Mouse (Mus musculus) liver, embryonic 11.5 days (tissue): ENCODE measurements around the gene Rbl2. TPM values are rescaled to one million over a fixed set of nuclear protein-coding genes. Genes with fewer than 3 reads are reported as not detected.

ENCODE experiments used
- ATAC-seq: fragments of 200-750 bp; cut with Nextera tagmentation; replicated peaks from 2 replicates; pipeline ENCODE4 v1.8.0; 2017; ENCODE audit warnings: moderate number of reproducible peaks, mild to moderate bottlenecking, moderate TSS enrichment, moderate library complexity; ENCODE audit not compliant: low FRiP score
- DNase-seq: peaks from one replicate; pipeline ENCODE4 v3.0.0-alpha.2; 2017; ENCODE audit warnings: low spot score
- H3K27ac ChIP-seq: fragments of 300-500 bp; sonication (generic); 2 replicates; pipeline ENCODE4 v1.5.1; 2014; ENCODE audit warnings: mild to moderate bottlenecking, low read depth, low read length, control low read depth
- H3K27me3 ChIP-seq: fragments of 300-500 bp; sonication (generic); replicated peaks from 2 replicates; pipeline ENCODE4 v1.6.1; 2014; ENCODE audit warnings: low read length, mixed read lengths; ENCODE audit not compliant: control insufficient read depth, insufficient read depth
- H3K36me3 ChIP-seq: fragments of 300-500 bp; sonication (generic); 2 replicates; pipeline ENCODE4 v1.6.1; 2014; ENCODE audit warnings: mild to moderate bottlenecking, low read length, moderate library complexity, mixed read lengths; ENCODE audit not compliant: control insufficient read depth, insufficient read depth
- H3K4me1 ChIP-seq: fragments of 300-500 bp; sonication (generic); replicated peaks from 2 replicates; pipeline ENCODE4 v1.6.1; 2014; ENCODE audit warnings: low read length, mixed read lengths; ENCODE audit not compliant: control insufficient read depth, insufficient read depth
- H3K4me2 ChIP-seq: fragments of 300-500 bp; sonication (generic); 2 replicates; pipeline ENCODE4 v1.6.1; 2014; ENCODE audit warnings: mild to moderate bottlenecking, control low read depth, moderate library complexity
- H3K4me3 ChIP-seq: fragments of 300-500 bp; sonication (generic); 2 replicates; pipeline ENCODE4 v1.5.1; 2014; ENCODE audit warnings: low read depth, low read length, control low read depth
- H3K9ac ChIP-seq: fragments of 300-500 bp; sonication (generic); 2 replicates; pipeline ENCODE4 v1.6.1; 2014; ENCODE audit warnings: low read depth, low read length, control low read depth
- H3K9me3 ChIP-seq: fragments of 300-500 bp; sonication (generic); 2 replicates; pipeline ENCODE4 v1.6.1; 2016; ENCODE audit warnings: low read length, inconsistent platforms, mixed read lengths; ENCODE audit not compliant: control insufficient read depth
- WGBS: fragments of 180-500 bp; shearing (Covaris S2); extraction: QIAGEN DNeasy Blood & Tissue Kit; methylation state at CpG from one replicate; pipeline ENCODE4 v1.1.7; 2014; 5-methylcytosine and 5-hydroxymethylcytosine counted together
- polyA plus RNA-seq: library from polyadenylated mRNA; unstranded; fragments of >200 nt; fragmentation: Nextera tagmentation; extraction: Ambion mirVana; gene quantifications from 2 replicates; pipeline ENCODE4 v1.2.1, GENCODE M21; 2014

Gene Rbl2
- polyA plus RNA-seq, 1 experiment from 2014 or later: 14.6 TPM

GRCm38 (mm10) chr8:91114910-91115309, 45.1 kb downstream of the Rbl2 start:
- H3K4me1 ChIP-seq: no peaks in the 10 kb centered on the region
- H3K9me3 ChIP-seq: no peaks in the 10 kb centered on the region
- no peak for DNase-seq
- no peak overlapping the region for H3K27ac ChIP-seq
- 81% methylated on average over 11 of the region's 11 CpGs for WGBS
- no peak overlapping the region for H3K9ac ChIP-seq
- no peaks in the 10 kb centered on the region for H3K27me3 ChIP-seq
- H3K36me3 ChIP-seq: peaks cover 14% of the 10 kb centered on the region; the same call in 1 of the 2 replicates
- ATAC-seq: no peak
- H3K4me3 ChIP-seq: no peak overlapping the region
- H3K4me2 ChIP-seq: no peak overlapping the region

GRCm38 (mm10) chr8:91117537-91117936, 47.7 kb downstream of the Rbl2 start:
- no peaks in the 10 kb centered on the region for H3K4me1 ChIP-seq
- ATAC-seq: no peak
- H3K9ac ChIP-seq: no peak overlapping the region
- no peak for DNase-seq
- H3K27me3 ChIP-seq: no peaks in the 10 kb centered on the region
- H3K9me3 ChIP-seq: no peaks in the 10 kb centered on the region
- no peak overlapping the region for H3K4me2 ChIP-seq
- 88% methylated on average over 4 of the region's 4 CpGs for WGBS
- no peak overlapping the region for H3K4me3 ChIP-seq
- H3K36me3 ChIP-seq: peaks cover 14% of the 10 kb centered on the region; the same call in 1 of the 2 replicates
- H3K27ac ChIP-seq: no peak overlapping the region

GRCm38 (mm10) chr8:91118131-91118530, 48.3 kb downstream of the Rbl2 start:
- 73% methylated on average over 3 of the region's 3 CpGs for WGBS
- ATAC-seq (no peak), DNase-seq (no peak)
- no peaks in the 10 kb centered on the region for H3K9me3 ChIP-seq
- H3K36me3 ChIP-seq: peaks cover 16% of the 10 kb centered on the region; the same call in 1 of the 2 replicates
- H3K4me1 ChIP-seq: no peaks in the 10 kb centered on the region
- H3K27me3 ChIP-seq: no peaks in the 10 kb centered on the region
- no peak overlapping the region for H3K27ac ChIP-seq
- no peak overlapping the region for H3K4me2 ChIP-seq
- no peak overlapping the region for H3K9ac ChIP-seq
- H3K4me3 ChIP-seq: no peak overlapping the region

GRCm38 (mm10) chr8:91124315-91124714, 54.5 kb downstream of the Rbl2 start:
- DNase-seq (no peak), ATAC-seq (no peak)
- Histone ChIP-seq H3K36me3 (peaks cover 14% of the 10 kb centered on the region; the same call in 1 of the 2 replicates), H3K9me3 (no peaks in the 10 kb centered on the region), H3K27ac (no peak overlapping the region), H3K4me2 (no peak overlapping the region), H3K27me3 (no peaks in the 10 kb centered on the region), H3K9ac (no peak overlapping the region), H3K4me1 (no peaks in the 10 kb centered on the region), H3K4me3 (no peak overlapping the region)
- 97% methylated on average over 5 of the region's 5 CpGs for WGBS

GRCm38 (mm10) chr8:91126786-91127185, 56.9 kb downstream of the Rbl2 start:
- H3K4me1 ChIP-seq: no peaks in the 10 kb centered on the region
- H3K27ac ChIP-seq: no peak overlapping the region
- DNase-seq: no peak
- no peak for ATAC-seq
- H3K9me3 ChIP-seq: no peaks in the 10 kb centered on the region
- no peaks in the 10 kb centered on the region for H3K27me3 ChIP-seq
- H3K4me3 ChIP-seq: no peak overlapping the region
- H3K9ac ChIP-seq: no peak overlapping the region
- H3K36me3 ChIP-seq: peaks cover 14% of the 10 kb centered on the region; the same call in 1 of the 2 replicates
- WGBS: 95% methylated on average over 8 of the region's 8 CpGs
- H3K4me2 ChIP-seq: no peak overlapping the region

- Histone ChIP-seq H3K9ac (no peak overlapping the region), H3K4me3 (peak overlapping the region; percentile 95), H3K9me3 (no peaks in the 10 kb centered on the region), H3K27me3 (no peaks in the 10 kb centered on the region), H3K36me3 (no peaks in the 10 kb centered on the region), H3K27ac (no peak overlapping the region), H3K4me1 (peaks cover 4% of the 10 kb centered on the region; the same call in 1 of the 2 replicates), H3K4me2 (peak overlapping the region; percentile 94)
- no peak for ATAC-seq
- DNase-seq: no peak
- WGBS: 77% methylated on average over 4 of the region's 4 CpGs
Observed at GRCm38 (mm10) chr8:91132731-91133130, 62.9 kb downstream of the Rbl2 start.

- Histone ChIP-seq H3K27ac (0 out of 2 replicates have a peak overlapping the region, but pooled peaks have one; percentile 13), H3K36me3 (no peaks in the 10 kb centered on the region), H3K9me3 (no peaks in the 10 kb centered on the region), H3K9ac (peak overlapping the region; percentile 73), H3K4me2 (peak overlapping the region; percentile 94), H3K4me1 (peaks cover 4% of the 10 kb centered on the region; the same call in 1 of the 2 replicates), H3K27me3 (no peaks in the 10 kb centered on the region), H3K4me3 (peak overlapping the region; percentile 95)
- under 1% methylated on average over 53 of the region's 58 CpGs for WGBS
- DNase-seq (peak; percentile 44), ATAC-seq (peak; percentile 61)
Observed at GRCm38 (mm10) chr8:91133441-91134069, 63.7 kb downstream of the Rbl2 start.

GRCm38 (mm10) chr8:91134070-91134475, 64.2 kb downstream of the Rbl2 start:
- H3K36me3 ChIP-seq: no peaks in the 10 kb centered on the region

GRCm38 (mm10) chr8:91134659-91135058, 64.8 kb downstream of the Rbl2 start:
- no peaks in the 10 kb centered on the region for H3K36me3 ChIP-seq
- H3K9ac ChIP-seq: no peak overlapping the region
- ATAC-seq (no peak), DNase-seq (no peak)
- no peak overlapping the region for H3K4me3 ChIP-seq
- peaks cover 4% of the 10 kb centered on the region; the same call in 1 of the 2 replicates for H3K4me1 ChIP-seq
- 64% methylated on average over 12 of the region's 12 CpGs for WGBS
- H3K27me3 ChIP-seq: no peaks in the 10 kb centered on the region
- H3K9me3 ChIP-seq: no peaks in the 10 kb centered on the region
- peak overlapping the region; percentile 71 for H3K4me2 ChIP-seq
- H3K27ac ChIP-seq: no peak overlapping the region

More at GRCm38 (mm10) chr8:91134070-91134475, 64.2 kb downstream of the Rbl2 start:
- under 1% methylated on average over 24 of the region's 24 CpGs for WGBS
- H3K4me3 ChIP-seq: peak overlapping the region; percentile 95
- H3K9ac ChIP-seq: no peak overlapping the region
- H3K4me2 ChIP-seq: peak overlapping the region; percentile 71
- no peak overlapping the region for H3K27ac ChIP-seq
- peaks cover 4% of the 10 kb centered on the region; the same call in 1 of the 2 replicates for H3K4me1 ChIP-seq
- DNase-seq: peak; percentile 95
- no peaks in the 10 kb centered on the region for H3K9me3 ChIP-seq
- no peaks in the 10 kb centered on the region for H3K27me3 ChIP-seq
- peak; percentile 99 for ATAC-seq
